Mouse (Mus musculus) cerebellum, adult 2 months (tissue): Measurements from ENCODE around the gene Fer.

Experiments
- CTCF ChIP-seq: fragments of 200-500 bp; IDR thresholded peaks from 2 replicates; pipeline ENCODE4 v1.5.1; 2011; ENCODE audit warnings: low read depth, mild to moderate bottlenecking, control low read depth, low read length, moderate library complexity, borderline replicate concordance; ENCODE audit not compliant: insufficient read depth
- POLR2A ChIP-seq: fragments of 200-500 bp; IDR thresholded peaks from 2 replicates; pipeline ENCODE4 v1.6.1; 2011; ENCODE audit warnings: low read length, control low read depth, borderline replicate concordance; ENCODE audit not compliant: insufficient read depth

GRCm38 (mm10) chr17:63849151-63849550, 13.7 kb upstream of the Fer start:
- TF ChIP-seq CTCF (no peak), POLR2A (no peak)
